Mouse (Mus musculus): ENCODE results near the gene Prss41.

DNA sequence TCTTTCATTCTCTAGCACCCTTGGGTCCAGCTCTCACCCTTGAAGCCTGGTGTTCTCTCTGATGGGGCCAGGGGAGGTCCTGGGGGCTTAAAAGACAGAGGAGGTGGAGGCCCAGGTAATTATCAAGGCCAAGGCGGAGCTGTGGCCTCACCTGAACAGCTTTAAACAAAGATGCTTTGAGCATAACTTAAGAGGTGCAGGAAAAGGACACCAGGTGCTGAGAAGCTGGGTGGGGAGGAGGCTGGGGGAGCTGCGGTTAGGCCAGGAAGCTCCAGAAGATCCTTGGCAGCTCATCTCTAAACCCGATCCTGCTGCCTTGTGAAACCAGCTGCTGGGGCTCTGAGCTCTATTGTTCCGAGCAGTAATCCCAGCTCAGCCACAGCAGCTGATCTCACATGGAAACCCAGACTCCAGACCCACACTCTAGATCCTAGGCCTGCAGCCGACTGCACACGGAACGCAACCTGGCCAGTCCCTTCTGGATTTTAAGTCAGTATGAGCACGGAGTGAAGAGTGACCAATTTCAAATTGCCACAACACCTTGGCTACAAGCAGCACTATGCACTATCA is 7.9 kb downstream of the Prss41 start, which contains the start of gene Prss33:
- TF ChIP-seq CTCF (conservative IDR thresholded peaks at IDR 0.05; ENCODE audit: insufficient read depth, insufficient read length, low read depth, low read length) (no peak), POLR2A (IDR thresholded peaks at IDR 0.05; ENCODE audit: low read depth, low read length) (no peak)
